13 mouse cellular contexts compared by ENCODE assay signal in the genomic region with DNA sequence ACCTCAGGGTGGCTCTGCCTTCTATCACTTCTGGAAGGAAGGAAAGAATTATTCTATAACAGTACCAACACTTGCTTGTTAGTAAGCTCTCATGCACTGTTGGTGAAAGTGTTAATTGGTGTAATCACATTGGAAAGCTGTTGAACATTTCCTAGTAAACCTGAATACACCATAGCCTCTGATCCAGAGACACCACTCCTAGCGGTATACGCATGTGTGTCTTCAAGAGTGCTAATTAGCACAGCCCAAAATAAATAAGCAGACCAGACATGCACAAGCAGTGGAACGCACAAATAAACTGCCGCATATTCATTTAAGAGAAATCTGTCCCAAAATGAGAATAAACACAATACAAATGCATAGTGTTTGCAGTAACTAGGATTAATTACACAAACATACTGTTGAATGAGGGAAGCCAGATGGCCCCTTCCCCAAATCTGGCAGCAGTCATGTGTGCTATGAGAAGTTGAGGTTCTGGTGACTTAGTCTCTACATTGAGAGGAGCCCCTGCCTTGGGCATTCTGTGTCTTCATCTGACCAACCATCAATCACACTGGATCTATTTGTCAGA.
"Had no signal": no experiment of that assay in that cellular context is flagged by ENCODE, and none has a peak within 500 bp of the region (broad histone marks: within the 10 kb centered on the region; RNA-seq: fewer than 3 reads in every experiment).

No protein-coding gene starts in this region.

- H3K9ac ChIP-seq: limb, embryonic 15.5 days; liver, embryonic 12.5 days; lung, embryonic 15.5 days; midbrain, embryonic 13.5 days; neural tube, embryonic 15.5 days had no signal

- H3K4me1 ChIP-seq: limb, embryonic 15.5 days; liver, embryonic 12.5 days; lung, embryonic 15.5 days; midbrain, embryonic 13.5 days; neural tube, embryonic 15.5 days had no signal

- ATAC-seq: liver, embryonic 12.5 days; midbrain, embryonic 13.5 days had no signal

- H3K4me2 ChIP-seq: limb, embryonic 15.5 days; liver, embryonic 12.5 days; lung, embryonic 15.5 days; midbrain, embryonic 13.5 days; neural tube, embryonic 15.5 days had no signal

- H3K27me3 ChIP-seq: limb, embryonic 15.5 days; liver, embryonic 12.5 days; lung, embryonic 15.5 days; midbrain, embryonic 13.5 days; neural tube, embryonic 15.5 days had no signal

- DNase-seq: kidney, adult 18-20 months; kidney, postnatal 10 days; kidney, postnatal 4 days; right cerebral cortex, postnatal 25 days; thymus, adult 18-20 months; thymus, postnatal 25 days had no signal

- H3K36me3 ChIP-seq: limb, embryonic 15.5 days; liver, embryonic 12.5 days; lung, embryonic 15.5 days; midbrain, embryonic 13.5 days; neural tube, embryonic 15.5 days had no signal

- H3K27ac ChIP-seq: layer of hippocampus, adult 2 months; limb, embryonic 15.5 days; liver, embryonic 12.5 days; lung, embryonic 15.5 days; midbrain, embryonic 13.5 days; neural tube, embryonic 15.5 days had no signal

- H3K9me3 ChIP-seq: limb, embryonic 15.5 days; lung, embryonic 15.5 days; midbrain, embryonic 13.5 days; neural tube, embryonic 15.5 days had no signal

- H3K4me3 ChIP-seq: layer of hippocampus, adult 2 months; limb, embryonic 15.5 days; liver, embryonic 12.5 days; lung, embryonic 15.5 days; midbrain, embryonic 13.5 days; myocyte; neural tube, embryonic 15.5 days had no signal
